Mouse (Mus musculus): ENCODE measurements at regions not wholly inside any gene's neighbourhood (a gene's known extent, or its start where the extent isn't known, plus 50 kb on each side); places are given as distances from the start of the nearest gene placed in this dataset.

- Histone ChIP-seq H3K4me3 (replicated peaks; ENCODE audit: low read length) (no peak overlapping the region), H3K36me3 (ENCODE audit: insufficient read depth, low read length) (no peaks in the 10 kb centered on the region), H3K4me1 (replicated peaks; ENCODE audit: low read depth, low read length) (peaks cover 12% of the 10 kb centered on the region), H3K9me3 (ENCODE audit: low read length) (peaks cover 20% of the 10 kb centered on the region), H3K27me3 (ENCODE audit: insufficient read depth, low read length) (peaks cover 4% of the 10 kb centered on the region; the same call in 1 of the 2 replicates)
- no peak for TF ChIP-seq CTCF (conservative IDR thresholded peaks at IDR 0.05; ENCODE audit: low read length)
- no peak for TF ChIP-seq POU5F1 (IDR thresholded peaks at IDR 0.05; ENCODE audit: borderline replicate concordance, low read length)
- TF ChIP-seq NANOG (IDR thresholded peaks at IDR 0.05; ENCODE audit: borderline replicate concordance, low read length), result no peak
Observed at GRCm38 (mm10) chr2:168424277-168425099, 143.0 kb upstream of the Kcng1 start.

GRCm38 (mm10) chr2:168423551-168423950 lies 142.0 kb upstream of the Kcng1 start:
- H3K27me3 ChIP-seq (ENCODE audit: insufficient read depth, low read length), result peaks cover 11% of the 10 kb centered on the region; the same call in 1 of the 2 replicates
- peaks cover 24% of the 10 kb centered on the region for H3K9me3 ChIP-seq (ENCODE audit: low read length)
- peaks cover 12% of the 10 kb centered on the region for H3K4me1 ChIP-seq (replicated peaks; ENCODE audit: low read depth, low read length)
- no peak overlapping the region for H3K4me3 ChIP-seq (replicated peaks; ENCODE audit: low read length)
- no peaks in the 10 kb centered on the region for H3K36me3 ChIP-seq (ENCODE audit: insufficient read depth, low read length)
- TF ChIP-seq CTCF (conservative IDR thresholded peaks at IDR 0.05; ENCODE audit: low read length), result peak; percentile 83
- TF ChIP-seq NANOG (IDR thresholded peaks at IDR 0.05; ENCODE audit: borderline replicate concordance, low read length), result no peak

GRCm38 (mm10) chr2:168415140-168415539 lies 133.6 kb upstream of the Kcng1 start:
- Histone ChIP-seq H3K27me3 (ENCODE audit: insufficient read depth, low read length) (peaks cover 59% of the 10 kb centered on the region), H3K9me3 (ENCODE audit: low read length) (peaks cover 10% of the 10 kb centered on the region), H3K36me3 (ENCODE audit: insufficient read depth, low read length) (no peaks in the 10 kb centered on the region), H3K4me3 (replicated peaks; ENCODE audit: low read length) (no peak overlapping the region), H3K4me1 (replicated peaks; ENCODE audit: low read depth, low read length) (no peaks in the 10 kb centered on the region)
- TF ChIP-seq NANOG (IDR thresholded peaks at IDR 0.05; ENCODE audit: borderline replicate concordance, low read length) (no peak), CTCF (conservative IDR thresholded peaks at IDR 0.05; ENCODE audit: low read length) (peak; percentile 53)

- Histone ChIP-seq H3K4me3 (replicated peaks; ENCODE audit: low read length) (no peak overlapping the region), H3K36me3 (ENCODE audit: insufficient read depth, low read length) (no peaks in the 10 kb centered on the region), H3K4me1 (replicated peaks; ENCODE audit: low read depth, low read length) (no peaks in the 10 kb centered on the region), H3K27me3 (ENCODE audit: insufficient read depth, low read length) (peaks cover 60% of the 10 kb centered on the region), H3K9me3 (ENCODE audit: low read length) (peaks cover 1% of the 10 kb centered on the region)
- TF ChIP-seq CTCF (conservative IDR thresholded peaks at IDR 0.05; ENCODE audit: low read length) (no peak), POU5F1 (IDR thresholded peaks at IDR 0.05; ENCODE audit: borderline replicate concordance, low read length) (no peak), NANOG (IDR thresholded peaks at IDR 0.05; ENCODE audit: borderline replicate concordance, low read length) (no peak)
Observed at GRCm38 (mm10) chr2:168414110-168414872, 132.8 kb upstream of the Kcng1 start.

GRCm38 (mm10) chr2:168412853-168413252 lies 131.3 kb upstream of the Kcng1 start:
- TF ChIP-seq CTCF (conservative IDR thresholded peaks at IDR 0.05; ENCODE audit: low read length), result peak; percentile 40; the same call in 1 of the 2 replicates
- no peak for TF ChIP-seq NANOG (IDR thresholded peaks at IDR 0.05; ENCODE audit: borderline replicate concordance, low read length)
- Histone ChIP-seq H3K9me3 (ENCODE audit: low read length) (peaks cover 5% of the 10 kb centered on the region), H3K4me1 (replicated peaks; ENCODE audit: low read depth, low read length) (no peaks in the 10 kb centered on the region), H3K4me3 (replicated peaks; ENCODE audit: low read length) (no peak overlapping the region), H3K27me3 (ENCODE audit: insufficient read depth, low read length) (peaks cover 48% of the 10 kb centered on the region), H3K36me3 (ENCODE audit: insufficient read depth, low read length) (no peaks in the 10 kb centered on the region)

GRCm38 (mm10) chr2:168402782-168403513 lies 121.4 kb upstream of the Kcng1 start:
- peaks cover 5% of the 10 kb centered on the region for H3K4me1 ChIP-seq (replicated peaks; ENCODE audit: low read depth, low read length)
- no peaks in the 10 kb centered on the region for H3K9me3 ChIP-seq (ENCODE audit: low read length)
- H3K27me3 ChIP-seq (ENCODE audit: insufficient read depth, low read length), result peaks cover 16% of the 10 kb centered on the region; the same call in 1 of the 2 replicates
- TF ChIP-seq NANOG (IDR thresholded peaks at IDR 0.05; ENCODE audit: borderline replicate concordance, low read length) (no peak), POU5F1 (IDR thresholded peaks at IDR 0.05; ENCODE audit: borderline replicate concordance, low read length) (no peak), CTCF (conservative IDR thresholded peaks at IDR 0.05; ENCODE audit: low read length) (no peak)
- H3K4me3 ChIP-seq (replicated peaks; ENCODE audit: low read length), result no peak overlapping the region
- no peaks in the 10 kb centered on the region for H3K36me3 ChIP-seq (ENCODE audit: insufficient read depth, low read length)

- TF ChIP-seq POU5F1 (IDR thresholded peaks at IDR 0.05; ENCODE audit: borderline replicate concordance, low read length) (no peak), CTCF (conservative IDR thresholded peaks at IDR 0.05; ENCODE audit: low read length) (no peak), NANOG (IDR thresholded peaks at IDR 0.05; ENCODE audit: borderline replicate concordance, low read length) (no peak)
- Histone ChIP-seq H3K4me3 (replicated peaks; ENCODE audit: low read length) (no peak overlapping the region), H3K4me1 (replicated peaks; ENCODE audit: low read depth, low read length) (peaks cover 21% of the 10 kb centered on the region)
Observed at GRCm38 (mm10) chr2:168399088-168399709, 117.7 kb upstream of the Kcng1 start.

GRCm38 (mm10) chr2:168396316-168396715 lies 114.8 kb upstream of the Kcng1 start:
- H3K4me1 ChIP-seq (replicated peaks; ENCODE audit: low read depth, low read length), result peaks cover 19% of the 10 kb centered on the region
- H3K9me3 ChIP-seq (ENCODE audit: low read length), result peaks cover 6% of the 10 kb centered on the region
- no peak for TF ChIP-seq POU5F1 (IDR thresholded peaks at IDR 0.05; ENCODE audit: borderline replicate concordance, low read length)
- TF ChIP-seq NANOG (IDR thresholded peaks at IDR 0.05; ENCODE audit: borderline replicate concordance, low read length), result no peak
- no peak for TF ChIP-seq CTCF (conservative IDR thresholded peaks at IDR 0.05; ENCODE audit: low read length)
- H3K27me3 ChIP-seq (ENCODE audit: insufficient read depth, low read length), result peaks cover 21% of the 10 kb centered on the region
- H3K4me3 ChIP-seq (replicated peaks; ENCODE audit: low read length), result no peak overlapping the region
- H3K36me3 ChIP-seq (ENCODE audit: insufficient read depth, low read length), result no peaks in the 10 kb centered on the region

More at GRCm38 (mm10) chr2:168399088-168399709, 117.7 kb upstream of the Kcng1 start:
- H3K36me3 ChIP-seq (ENCODE audit: insufficient read depth, low read length), result no peaks in the 10 kb centered on the region
- no peaks in the 10 kb centered on the region for H3K9me3 ChIP-seq (ENCODE audit: low read length)
- H3K27me3 ChIP-seq (ENCODE audit: insufficient read depth, low read length), result peaks cover 16% of the 10 kb centered on the region
